Mouse (Mus musculus) activated CD4-positive, CD25-positive, alpha-beta regulatory T cell, adult 4 months (primary cell): Measurements from ENCODE around the gene Anapc15-ps. TPM values are rescaled to one million over a fixed set of nuclear protein-coding genes. Genes with fewer than 3 reads are reported as not detected.
"Not testable (repeated sequence)": the region's sequence is repeated elsewhere in the genome, so short reads cannot be mapped to it uniquely, and the experiment has no call there.

Source experiments
- ATAC-seq: one replicate; pipeline ENCODE4 v1.8.0; 2017
- polyA plus RNA-seq, 2 experiments: library from polyadenylated mRNA; unstranded; fragments of 100-300 nt; shearing (Covaris generic); gene quantifications; one replicate each; pipeline ENCODE4 v1.2.1; 2017

Anapc15-ps gene
- polyA plus RNA-seq, 2 experiments from 2014 or later: not detected

- ATAC-seq: no peak
Observed at GRCm38 (mm10) chr10:95667371-95668030, 5.8 kb downstream of the Anapc15-ps start.

DNA sequence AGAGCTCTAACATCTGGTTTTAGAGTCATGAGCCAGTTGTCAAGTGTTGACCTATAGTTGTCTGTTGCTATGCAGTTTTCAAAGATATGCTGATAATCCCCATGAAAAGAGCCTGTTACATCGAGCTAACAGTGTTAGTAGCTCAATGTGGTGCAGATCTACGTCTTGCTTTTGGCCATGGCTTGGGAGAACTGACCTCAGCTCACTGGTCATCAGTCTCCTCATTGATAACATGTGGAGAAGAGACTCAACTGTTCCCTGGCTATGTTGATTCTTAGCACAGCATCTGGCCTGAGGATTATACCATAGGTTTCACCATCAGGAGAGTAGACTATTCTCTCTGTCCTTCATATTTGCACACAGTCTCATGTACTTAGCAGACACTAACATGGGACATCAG lies 6.5 kb downstream of the Anapc15-ps start:
- ATAC-seq: no peak

- ATAC-seq: no peak
Observed at GRCm38 (mm10) chr10:95665426-95665990, 7.7 kb downstream of the Anapc15-ps start.

- ATAC-seq: no peak
Observed at GRCm38 (mm10) chr10:95664613-95665012, 8.6 kb downstream of the Anapc15-ps start.

DNA sequence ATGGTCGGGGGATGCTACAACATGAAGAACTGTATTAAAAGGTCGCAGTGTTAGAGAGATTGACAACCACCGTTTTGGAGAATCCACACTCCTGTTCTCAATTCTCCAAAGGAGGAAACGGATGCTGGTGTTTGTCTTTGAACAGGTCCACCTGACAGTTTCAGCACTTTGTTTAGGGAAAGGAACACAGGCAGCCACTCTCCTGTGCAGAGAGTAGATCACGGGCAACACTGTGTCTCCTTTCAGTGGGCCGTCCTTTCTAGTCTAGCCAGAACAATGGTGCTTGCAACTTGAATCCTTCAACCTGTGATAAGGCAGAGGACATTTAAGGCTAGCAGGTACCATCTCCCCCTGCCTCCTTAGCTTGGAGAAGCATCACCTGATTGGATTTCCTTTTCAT lies 12.9 kb downstream of the Anapc15-ps start:
- ATAC-seq: no peak

GRCm38 (mm10) chr10:95659471-95660150 lies 13.6 kb downstream of the Anapc15-ps start:
- ATAC-seq: no peak

DNA sequence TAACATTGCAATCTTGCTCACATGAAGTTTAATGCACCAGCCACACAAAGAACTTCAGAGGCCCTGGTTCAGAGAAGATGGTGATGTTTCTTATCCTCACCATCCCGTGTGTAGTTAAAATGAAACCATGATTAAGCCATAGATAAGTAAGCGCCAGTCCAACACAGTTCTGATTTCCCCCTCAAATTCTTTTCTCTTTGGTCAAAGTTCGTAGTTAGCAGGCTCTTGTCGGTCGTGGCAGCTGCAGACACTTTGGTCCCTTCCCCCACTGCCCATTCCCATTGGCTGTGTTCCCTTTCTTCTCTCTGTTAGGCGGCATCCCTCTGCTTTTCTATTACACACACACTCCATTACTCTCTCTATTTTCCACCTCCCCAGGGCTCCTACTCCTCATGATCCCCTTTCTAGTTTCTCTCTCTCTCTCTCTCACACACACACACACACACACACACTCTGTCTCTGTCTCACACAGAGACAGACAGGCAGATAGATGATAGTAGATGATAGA lies 14.4 kb downstream of the Anapc15-ps start:
- no peak for ATAC-seq

DNA sequence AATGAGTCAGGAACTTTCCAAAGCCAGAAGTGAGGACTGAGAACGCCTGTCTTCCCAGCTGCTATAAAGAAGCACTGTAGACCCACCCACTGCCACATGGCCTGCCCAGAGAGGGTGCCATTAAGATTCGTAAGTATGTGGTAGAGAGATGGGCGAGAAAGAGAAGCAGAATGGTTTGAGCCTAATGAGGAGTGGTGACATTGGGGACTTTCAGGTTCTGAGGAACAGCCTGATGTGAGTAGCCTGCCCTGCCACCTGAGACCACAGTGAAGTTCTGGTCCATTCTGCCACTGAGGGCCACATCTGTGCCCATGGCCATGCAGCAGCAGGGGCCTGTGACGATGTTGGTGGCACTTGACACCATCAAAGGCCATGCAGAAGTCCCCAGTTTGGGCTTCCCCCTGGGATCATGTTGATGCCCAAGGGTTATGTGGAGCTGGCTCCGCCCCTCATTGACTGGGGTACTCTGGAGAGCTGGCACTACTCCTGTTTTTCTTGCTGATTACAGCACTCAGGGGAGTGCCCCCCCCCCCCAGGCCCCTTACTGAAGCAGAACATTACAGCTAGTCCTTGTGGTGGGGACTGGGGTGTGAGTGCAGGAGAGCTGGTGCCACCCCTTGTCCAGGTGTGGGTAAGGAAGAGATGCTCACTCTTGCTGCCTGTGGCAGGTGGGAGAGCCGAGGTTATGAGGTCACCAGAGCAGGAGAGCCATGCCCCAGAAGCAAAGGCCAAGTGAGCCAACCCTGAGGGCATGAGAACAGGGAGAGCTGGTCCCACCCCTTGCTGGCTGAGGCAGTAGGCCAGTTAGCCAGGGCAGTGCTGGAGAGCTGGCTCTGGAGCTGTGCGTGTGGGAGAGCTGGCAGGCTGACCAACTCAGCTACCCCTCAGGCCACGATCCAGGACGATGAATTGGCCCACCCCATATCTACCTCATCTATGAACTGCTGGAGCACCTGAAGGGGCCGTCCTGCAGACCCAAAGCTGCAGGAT lies 16.7 kb downstream of the Anapc15-ps start:
- no peak for ATAC-seq

GRCm38 (mm10) chr10:95652131-95652530 lies 21.1 kb downstream of the Anapc15-ps start:
- ATAC-seq: no peak

DNA sequence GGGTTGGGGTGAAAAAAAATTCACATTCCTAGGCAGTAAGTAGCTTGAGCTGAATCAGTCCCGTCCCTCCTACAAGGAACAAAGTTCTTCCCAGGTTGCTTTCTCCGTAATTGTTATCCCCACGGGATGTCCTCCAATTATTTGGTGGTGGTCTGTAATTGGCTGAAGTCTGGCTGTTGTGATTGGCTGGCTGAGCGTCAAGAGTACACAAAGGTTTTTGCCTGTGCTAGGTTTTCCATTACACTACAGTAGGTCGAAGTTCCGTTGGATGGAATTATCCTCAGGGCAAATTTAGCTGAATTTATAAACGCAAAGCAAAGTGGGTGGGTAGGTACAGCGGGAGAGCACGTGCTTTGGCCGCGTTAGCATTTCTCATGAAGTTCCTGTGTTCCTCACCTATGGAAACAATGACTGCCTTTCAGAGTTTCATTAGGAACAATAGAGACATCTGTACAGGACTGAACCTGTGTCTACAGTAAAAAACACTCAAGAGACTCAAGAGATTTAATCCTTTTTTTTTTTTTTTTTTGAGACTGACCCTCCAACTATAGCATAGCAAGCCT lies 24.8 kb downstream of the Anapc15-ps start:
- no peak for ATAC-seq

DNA sequence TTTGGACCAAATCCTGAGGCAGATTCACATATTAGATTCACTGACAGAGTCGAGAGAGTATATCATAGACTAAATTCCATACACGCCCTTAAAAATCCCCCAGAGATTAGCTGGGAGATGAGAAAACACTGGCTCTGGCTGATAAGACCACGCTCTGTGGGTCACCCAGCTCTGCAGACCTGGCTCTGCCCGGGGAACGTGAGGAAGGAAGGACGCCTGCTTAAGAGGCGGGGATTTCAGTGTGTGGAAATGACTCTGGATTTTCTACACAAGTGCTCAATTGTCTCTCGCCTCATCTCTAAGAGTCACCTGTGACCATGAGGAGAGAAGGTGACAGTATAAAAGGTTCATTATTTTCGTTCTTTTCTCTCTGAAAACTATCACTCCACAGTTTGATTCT lies 26.1 kb downstream of the Anapc15-ps start:
- no peak for ATAC-seq

DNA sequence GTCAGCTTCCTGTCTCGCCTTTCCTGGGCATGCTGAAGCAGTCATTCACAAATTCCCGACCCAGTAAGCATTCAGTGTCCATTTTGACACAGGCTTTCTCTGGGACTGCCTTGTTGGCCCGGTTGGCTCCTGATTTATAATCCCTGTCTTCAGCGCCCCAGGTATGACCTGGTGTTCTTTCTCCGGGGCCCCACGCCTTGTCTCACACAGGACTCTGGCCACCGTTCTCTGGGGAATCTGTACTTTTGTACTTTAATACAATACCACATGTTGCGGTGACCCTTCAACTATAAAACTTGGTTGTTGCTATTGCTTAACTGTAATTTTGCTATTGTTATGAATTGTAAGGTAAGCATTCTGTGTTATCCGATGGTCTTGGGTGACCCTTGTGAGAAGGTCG lies 26.7 kb downstream of the Anapc15-ps start:
- ATAC-seq: no peak

GRCm38 (mm10) chr10:95643696-95644360 lies 29.4 kb downstream of the Anapc15-ps start:
- ATAC-seq: no peak

- ATAC-seq: no peak
Observed at GRCm38 (mm10) chr10:95643042-95643441, 30.2 kb downstream of the Anapc15-ps start.

GRCm38 (mm10) chr10:95641335-95641734 lies 31.9 kb downstream of the Anapc15-ps start:
- no peak for ATAC-seq

GRCm38 (mm10) chr10:95639429-95639828 lies 33.8 kb downstream of the Anapc15-ps start:
- no peak for ATAC-seq

DNA sequence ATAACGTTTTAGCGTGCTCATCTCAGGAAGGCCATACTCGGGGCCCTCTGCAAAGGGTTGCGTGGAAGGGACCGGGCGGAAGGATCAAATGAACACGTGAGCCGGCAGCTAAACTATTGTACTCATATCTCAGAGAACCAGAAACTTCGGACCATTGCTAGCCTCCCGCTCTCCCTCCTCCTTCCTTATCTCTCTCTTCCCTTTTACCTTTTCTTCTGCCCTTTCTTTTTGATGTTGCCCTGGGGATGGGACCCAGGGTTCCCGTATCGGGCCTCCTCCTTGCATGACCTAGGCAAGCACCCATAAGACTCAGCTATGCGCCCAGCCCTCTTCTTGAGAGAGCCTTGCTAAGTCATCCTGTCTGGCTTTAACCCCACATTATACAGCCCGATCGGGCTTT lies 38.5 kb downstream of the Anapc15-ps start:
- ATAC-seq: no peak

DNA sequence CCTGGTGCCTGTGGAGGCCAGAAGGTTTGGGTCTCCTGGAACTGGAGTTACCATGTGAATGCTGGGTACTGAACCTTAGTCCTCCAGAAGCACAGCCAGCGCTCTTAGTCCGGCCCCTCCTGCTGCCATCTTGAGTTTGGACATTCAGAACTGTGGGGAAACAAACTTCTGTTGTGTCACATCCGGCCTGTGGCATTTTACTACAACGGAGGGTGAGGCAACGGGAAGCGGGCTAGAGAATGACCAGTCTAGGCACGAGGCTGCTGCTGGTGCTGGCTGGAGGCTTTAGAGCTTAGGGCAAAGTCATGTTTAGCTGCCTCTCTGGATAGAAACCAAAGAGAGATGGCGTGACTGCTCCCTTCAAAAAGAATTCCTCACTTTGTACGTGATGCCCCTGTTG lies 39.0 kb downstream of the Anapc15-ps start:
- no peak for ATAC-seq

DNA sequence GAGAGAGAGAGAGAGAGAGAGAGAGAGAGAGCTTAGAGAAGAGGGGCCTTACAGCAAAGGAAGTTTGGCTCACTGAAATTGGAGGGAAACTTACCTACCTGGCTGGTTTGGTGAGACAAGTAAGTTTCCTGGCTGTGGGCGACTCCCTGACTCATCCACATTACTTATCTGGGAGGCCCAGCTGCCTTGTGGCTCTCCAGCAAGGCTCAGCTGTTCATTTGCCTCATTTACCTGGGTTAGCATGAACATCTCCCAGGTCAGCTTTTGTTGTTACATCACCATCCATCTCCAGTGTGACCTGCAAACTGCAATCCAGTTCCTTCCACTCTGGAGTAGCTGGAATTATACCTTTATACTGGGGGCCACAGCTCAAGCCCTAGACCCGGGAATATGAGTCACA lies 41.7 kb downstream of the Anapc15-ps start:
- no peak for ATAC-seq

- ATAC-seq: no peak
Observed at GRCm38 (mm10) chr10:95630726-95631345, 42.4 kb downstream of the Anapc15-ps start.

GRCm38 (mm10) chr10:95630166-95630565 lies 43.1 kb downstream of the Anapc15-ps start:
- not testable (repeated sequence) for ATAC-seq
